8 mouse cellular contexts compared by ENCODE assay signal in the genomic region with DNA sequence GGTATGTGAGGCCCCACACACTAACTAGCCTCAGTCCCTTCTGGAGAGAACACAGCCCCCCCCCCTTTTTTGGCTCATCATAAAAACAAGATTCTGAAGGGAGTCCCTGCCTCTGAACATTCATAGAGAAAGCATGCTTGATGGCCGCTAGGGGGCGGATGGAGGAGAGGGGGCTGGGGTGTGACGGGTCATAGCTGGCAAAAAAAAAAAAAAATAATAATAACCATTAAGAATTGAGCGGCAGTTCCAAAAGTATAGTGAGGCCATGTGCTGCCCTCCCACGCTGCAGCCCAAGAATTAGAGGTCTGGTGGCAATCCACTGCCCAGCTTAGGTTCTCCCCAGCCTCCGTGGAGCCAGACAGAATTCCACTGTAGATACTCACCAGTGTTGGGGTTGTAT. TPM values are rescaled to one million over a fixed set of nuclear protein-coding genes. Genes with fewer than 3 reads are reported as not detected.
DNase-seq lines count a peak whose midpoint lies in the region; ATAC-seq and TF ChIP-seq lines count a peak whose summit lies in the region.

No protein-coding gene starts in this region.

- ATAC-seq in hindbrain, postnatal 0 days, result no peak
- no peak for ATAC-seq in hindbrain, embryonic 12.5 days (ENCODE audit: low FRiP score)
- no peak for ATAC-seq in limb, embryonic 14.5 days (ENCODE audit: low FRiP score, low read depth)
- no peak for ATAC-seq in stomach, postnatal 0 days (ENCODE audit: low FRiP score, low TSS enrichment)
- no peak for ATAC-seq in inflammation-experienced regulatory T-cells, adult 6 months

- TF ChIP-seq CTCF in hindbrain, postnatal 0 days (IDR thresholded peaks at IDR 0.05; ENCODE audit: low read depth), result peak; percentile 58
- peak; percentile 72 for TF ChIP-seq CTCF in stomach, postnatal 0 days (IDR thresholded peaks at IDR 0.05; ENCODE audit: low read depth)

- 52% methylated on average over 6 of the region's 6 CpGs for WGBS in hindbrain, postnatal 0 days
- 58% methylated on average over 6 of the region's 6 CpGs for WGBS in hindbrain, embryonic 12.5 days
- 49% methylated on average over 6 of the region's 6 CpGs for WGBS in limb, embryonic 14.5 days
- 59% methylated on average over 6 of the region's 6 CpGs for WGBS in stomach, postnatal 0 days

- DNase-seq in hindbrain, postnatal 0 days (ENCODE audit: low spot score), result peak; percentile 22
- DNase-seq in CD4-positive, CD25-positive, alpha-beta regulatory T cell, adult 2 months (ENCODE audit: low read depth, low spot score), result peak; percentile 60
- peak; percentile 56 for DNase-seq in ZHBTc4 (ENCODE audit: low read depth, low spot score)
- no peak for DNase-seq in limb, embryonic 14.5 days (ENCODE audit: low spot score)
- peak; percentile 45 for DNase-seq in stomach, postnatal 0 days (ENCODE audit: low spot score)
- DNase-seq in frontal cortex, postnatal 25 days (ENCODE audit: low spot score in 2 of 2), result no peak

- no peak overlapping the region for H3K27ac ChIP-seq in hindbrain, postnatal 0 days
- no peak overlapping the region for H3K27ac ChIP-seq in hindbrain, embryonic 12.5 days
- 0 out of 2 replicates have a peak overlapping the region, but pooled peaks have one; percentile 26 for H3K27ac ChIP-seq in limb, embryonic 14.5 days (replicated peaks; ENCODE audit: low read depth, low read length)
- H3K27ac ChIP-seq in stomach, postnatal 0 days (replicated peaks), result no peak overlapping the region

- H3K27me3 ChIP-seq in hindbrain, postnatal 0 days (ENCODE audit: insufficient read depth, low read length), result no peaks in the 10 kb centered on the region
- H3K27me3 ChIP-seq in hindbrain, embryonic 12.5 days, result no peaks in the 10 kb centered on the region
- no peaks in the 10 kb centered on the region for H3K27me3 ChIP-seq in limb, embryonic 14.5 days (ENCODE audit: control insufficient read depth, insufficient read depth, low read length)
- no peaks in the 10 kb centered on the region for H3K27me3 ChIP-seq in stomach, postnatal 0 days (ENCODE audit: control insufficient read depth, insufficient read depth, low read length)

- TF ChIP-seq EP300 in stomach, postnatal 0 days (optimal IDR thresholded peaks at IDR 0.05), result no peak

- H3K36me3 ChIP-seq in hindbrain, postnatal 0 days (ENCODE audit: insufficient read depth, low read length), result no peaks in the 10 kb centered on the region
- peaks cover 6% of the 10 kb centered on the region; the same call in 1 of the 2 replicates for H3K36me3 ChIP-seq in hindbrain, embryonic 12.5 days
- peaks cover 8% of the 10 kb centered on the region; the same call in 1 of the 2 replicates for H3K36me3 ChIP-seq in limb, embryonic 14.5 days (ENCODE audit: control insufficient read depth, insufficient read depth, low read length)
- no peaks in the 10 kb centered on the region for H3K36me3 ChIP-seq in stomach, postnatal 0 days (ENCODE audit: control insufficient read depth, insufficient read depth, low read length)

- no peak overlapping the region for H3K4me3 ChIP-seq in hindbrain, postnatal 0 days (ENCODE audit: low read length)
- no peak overlapping the region for H3K4me3 ChIP-seq in hindbrain, embryonic 12.5 days
- no peak overlapping the region for H3K4me3 ChIP-seq in limb, embryonic 14.5 days (replicated peaks; ENCODE audit: low read length)
- H3K4me3 ChIP-seq in stomach, postnatal 0 days (ENCODE audit: low read depth, low read length), result no peak overlapping the region

- no peaks in the 10 kb centered on the region for H3K9me3 ChIP-seq in hindbrain, postnatal 0 days (ENCODE audit: low read length)
- H3K9me3 ChIP-seq in hindbrain, embryonic 12.5 days (replicated peaks), result no peaks in the 10 kb centered on the region
- no peaks in the 10 kb centered on the region for H3K9me3 ChIP-seq in limb, embryonic 14.5 days (ENCODE audit: control insufficient read depth, low read length)
- H3K9me3 ChIP-seq in stomach, postnatal 0 days (ENCODE audit: control insufficient read depth, low read length), result no peaks in the 10 kb centered on the region

- peaks cover 6% of the 10 kb centered on the region; the same call in 1 of the 2 replicates for H3K4me1 ChIP-seq in hindbrain, postnatal 0 days (ENCODE audit: insufficient read depth, low read length)
- H3K4me1 ChIP-seq in hindbrain, embryonic 12.5 days, result peaks cover 4% of the 10 kb centered on the region; the same call in 1 of the 2 replicates
- H3K4me1 ChIP-seq in limb, embryonic 14.5 days (ENCODE audit: control insufficient read depth, insufficient read depth, low read length), result peaks cover 45% of the 10 kb centered on the region
- H3K4me1 ChIP-seq in stomach, postnatal 0 days (replicated peaks; ENCODE audit: control insufficient read depth, insufficient read depth), result no peaks in the 10 kb centered on the region; the same call in 1 of the 2 replicates

- no peak overlapping the region for H3K4me2 ChIP-seq in hindbrain, postnatal 0 days (ENCODE audit: low read depth, low read length)
- H3K4me2 ChIP-seq in hindbrain, embryonic 12.5 days (replicated peaks), result no peak overlapping the region
- no peak overlapping the region for H3K4me2 ChIP-seq in limb, embryonic 14.5 days (replicated peaks; ENCODE audit: low read depth, low read length, severe bottlenecking)
- H3K4me2 ChIP-seq in stomach, postnatal 0 days (replicated peaks; ENCODE audit: low read depth), result no peak overlapping the region

- no peak overlapping the region for H3K9ac ChIP-seq in hindbrain, postnatal 0 days (replicated peaks; ENCODE audit: low read length)
- no peak overlapping the region for H3K9ac ChIP-seq in hindbrain, embryonic 12.5 days
- no peak overlapping the region for H3K9ac ChIP-seq in limb, embryonic 14.5 days (ENCODE audit: low read depth, low read length, severe bottlenecking)
- no peak overlapping the region for H3K9ac ChIP-seq in stomach, postnatal 0 days (ENCODE audit: low read length)

- TF ChIP-seq POLR2A in limb, embryonic 14.5 days (IDR thresholded peaks at IDR 0.05; ENCODE audit: borderline replicate concordance, extremely low read depth, insufficient read depth, insufficient read length), result no peak

RNA-seq across cellular contexts. Expression of gene Emilin2, which starts 57.0 kb away (rescaled TPM):
- 4.4 and 10.5 TPM in 2 replicates for total RNA-seq in hindbrain, postnatal 0 days (2014; rRNA removed)
- polyA plus RNA-seq in hindbrain, postnatal 0 days (2015; fragmentation: Nextera tagmentation; extraction: Ambion mirVana), result 1.6 and 2.0 TPM in 2 replicates
- polyA plus RNA-seq in hindbrain, embryonic 12.5 days (2016; fragmentation: Nextera tagmentation; extraction: Ambion mirVana), result 9.5 and 9.6 TPM in 2 replicates
- polyA plus RNA-seq in limb, embryonic 14.5 days (2012; rRNA removed), result 22.7 and 23.6 TPM in 2 replicates
- 25.6 and 30.0 TPM in 2 replicates for polyA plus RNA-seq in limb, embryonic 14.5 days (2014; fragmentation: Nextera tagmentation; extraction: Ambion mirVana)
- 1.4 TPM in 2 replicates for polyA plus RNA-seq in stomach, postnatal 0 days (2015; fragmentation: Nextera tagmentation; extraction: Ambion mirVana)
- polyA plus RNA-seq in inflammation-experienced regulatory T-cells, adult 6 months (2017; shearing (Covaris generic)), result under 1 TPM; 0.08 to 0.21 (median 0.15) TPM

Comparison
In these comparisons a context has a peak if more than half of its experiments do, and no peak if none do; other contexts are left out.
1. DNase-seq: peak in hindbrain, postnatal 0 days (single experiment), CD4-positive, CD25-positive, alpha-beta regulatory T cell, adult 2 months (single experiment), ZHBTc4 (single experiment) and stomach, postnatal 0 days (single experiment); none in limb, embryonic 14.5 days (single experiment) and frontal cortex, postnatal 25 days (0 of 2).